Comparison of ENCODE assay signal across 14 mouse cellular contexts in the genomic region with DNA sequence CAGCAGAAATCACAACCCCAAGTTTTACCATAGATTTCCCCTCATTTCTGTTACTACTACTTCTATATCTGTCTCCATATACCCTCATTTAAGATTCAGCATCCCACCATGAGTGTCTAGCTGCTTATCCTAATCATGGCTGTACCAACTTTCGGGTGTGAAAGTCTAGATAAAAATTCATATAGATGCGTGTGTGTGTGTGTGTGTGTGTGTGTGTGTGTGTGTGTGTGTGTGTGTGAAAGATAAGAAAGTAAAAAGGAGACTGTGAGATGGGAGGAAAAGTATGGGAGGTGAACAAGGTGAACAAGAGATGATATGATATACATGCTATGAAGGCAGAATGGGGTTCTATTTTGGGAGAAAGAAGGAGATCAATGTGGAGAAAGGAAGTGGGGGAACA.
"Had no signal": no experiment of that assay in that cellular context is flagged by ENCODE, and none has a peak within 500 bp of the region (broad histone marks: within the 10 kb centered on the region; RNA-seq: fewer than 3 reads in every experiment).

No protein-coding gene starts in this region.

- H3K9me3 ChIP-seq: limb, embryonic 12.5 days; lung, embryonic 15.5 days; midbrain, embryonic 10.5 days; neural tube, embryonic 15.5 days had no signal

- H3K27ac ChIP-seq: kidney, postnatal 0 days; limb, embryonic 12.5 days; lung, embryonic 15.5 days; midbrain, embryonic 10.5 days; neural tube, embryonic 15.5 days had no signal

- DNase-seq: kidney, adult 9 months; kidney, postnatal 36 days; lung, postnatal 14 days; midbrain, embryonic 14.5 days; thymus, adult 18-20 months; thymus, postnatal 14 days had no signal

- H3K4me2 ChIP-seq: limb, embryonic 12.5 days; lung, embryonic 15.5 days; neural tube, embryonic 15.5 days had no signal

- ATAC-seq: inflammation-experienced regulatory T-cells, adult 6 months; intestine, postnatal 0 days had no signal

- H3K27me3 ChIP-seq: lung, embryonic 15.5 days; neural tube, embryonic 15.5 days had no signal

- H3K36me3 ChIP-seq: limb, embryonic 12.5 days; lung, embryonic 15.5 days; midbrain, embryonic 10.5 days; neural tube, embryonic 15.5 days had no signal

- H3K4me3 ChIP-seq: limb, embryonic 12.5 days; lung, embryonic 15.5 days; midbrain, embryonic 10.5 days; myocyte; neural tube, embryonic 15.5 days had no signal

- H3K4me1 ChIP-seq: limb, embryonic 12.5 days; lung, embryonic 15.5 days; neural tube, embryonic 15.5 days had no signal

- H3K9ac ChIP-seq: limb, embryonic 12.5 days; lung, embryonic 15.5 days; neural tube, embryonic 15.5 days had no signal
